Mouse (Mus musculus): ENCODE results near the gene Opcml. TPM values are rescaled to one million over a fixed set of nuclear protein-coding genes. Genes with fewer than 3 reads are reported as not detected.

Opcml gene
- polyA plus RNA-seq, 1 experiment = 1.3 TPM

DNA sequence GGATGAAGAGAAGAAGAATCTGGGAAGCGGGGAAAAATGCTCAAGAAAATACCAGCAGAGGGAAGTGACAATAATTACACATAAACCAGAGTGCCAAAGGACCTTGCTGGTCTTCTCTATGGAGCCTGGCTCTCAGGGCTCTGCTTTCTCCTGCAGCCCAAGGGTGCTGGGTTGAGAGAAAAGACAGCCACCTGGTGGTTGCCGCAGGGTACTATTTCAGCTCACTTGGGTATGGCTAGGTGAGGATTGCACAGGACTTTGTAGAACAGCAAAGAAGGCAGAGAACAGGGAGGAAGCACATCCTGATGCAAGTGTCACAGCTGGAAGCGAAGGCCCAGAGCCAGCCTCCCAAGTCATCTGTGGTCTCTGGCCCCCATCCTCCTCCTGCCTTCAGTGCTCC lies 407.1 kb downstream of the Opcml start:
- H3K4me3 ChIP-seq (replicated peaks; ENCODE audit: control insufficient read depth, low read depth, low read length) = no peak overlapping the region
- TF ChIP-seq CTCF (IDR thresholded peaks at IDR 0.05; ENCODE audit: control insufficient read depth, insufficient read depth, low read length) = no peak
- no peak for TF ChIP-seq POLR2A (IDR thresholded peaks at IDR 0.05; ENCODE audit: borderline replicate concordance, control insufficient read depth, low read depth, low read length)

DNA sequence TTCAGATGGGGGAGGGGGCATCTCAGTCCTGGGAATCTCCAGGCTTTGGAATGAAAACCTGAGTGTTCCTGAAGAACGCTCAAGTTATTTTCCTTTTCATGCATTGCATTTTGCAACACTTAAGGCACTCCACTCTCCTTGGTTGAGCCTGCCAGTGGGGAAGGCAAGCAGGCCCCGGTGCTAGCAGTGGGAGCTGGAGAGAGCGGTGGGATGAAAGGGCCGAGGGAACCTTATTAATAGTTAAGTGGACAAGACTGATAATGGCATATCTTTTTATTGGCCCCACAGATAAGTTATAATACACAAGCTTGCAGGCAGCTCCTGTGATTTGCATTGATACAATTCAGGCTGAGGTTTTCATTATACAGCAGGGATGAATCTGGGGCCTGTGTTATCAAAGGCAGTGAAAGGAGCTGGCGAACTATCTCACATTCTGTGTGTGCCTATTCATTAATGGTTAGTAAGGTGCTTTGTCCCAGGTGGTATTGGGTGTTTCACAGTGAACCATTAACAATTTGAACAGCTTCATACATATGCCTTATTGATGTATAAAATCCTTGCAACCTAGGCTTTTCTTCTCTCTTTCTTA lies 407.6 kb downstream of the Opcml start:
- Histone ChIP-seq H3K4me1 (ENCODE audit: control insufficient read depth, insufficient read depth, low read length) (no peaks in the 10 kb centered on the region), H3K27ac (ENCODE audit: control insufficient read depth, insufficient read depth, low read depth, low read length, poor library complexity) (no peak overlapping the region), H3K4me3 (replicated peaks; ENCODE audit: control insufficient read depth, low read depth, low read length) (no peak overlapping the region)
- TF ChIP-seq CTCF (IDR thresholded peaks at IDR 0.05; ENCODE audit: control insufficient read depth, insufficient read depth, low read length) = no peak
- TF ChIP-seq POLR2A (IDR thresholded peaks at IDR 0.05; ENCODE audit: borderline replicate concordance, control insufficient read depth, low read depth, low read length) = no peak
- 70% methylated on average over 5 of the region's 5 CpGs for WGBS

More for the DNA sequence above, 407.1 kb downstream of the Opcml start:
- 42% methylated on average over 3 of the region's 3 CpGs for WGBS
- H3K4me1 ChIP-seq (ENCODE audit: control insufficient read depth, insufficient read depth, low read length) = no peaks in the 10 kb centered on the region
- H3K27ac ChIP-seq (ENCODE audit: control insufficient read depth, insufficient read depth, low read depth, low read length, poor library complexity) = no peak overlapping the region

DNA sequence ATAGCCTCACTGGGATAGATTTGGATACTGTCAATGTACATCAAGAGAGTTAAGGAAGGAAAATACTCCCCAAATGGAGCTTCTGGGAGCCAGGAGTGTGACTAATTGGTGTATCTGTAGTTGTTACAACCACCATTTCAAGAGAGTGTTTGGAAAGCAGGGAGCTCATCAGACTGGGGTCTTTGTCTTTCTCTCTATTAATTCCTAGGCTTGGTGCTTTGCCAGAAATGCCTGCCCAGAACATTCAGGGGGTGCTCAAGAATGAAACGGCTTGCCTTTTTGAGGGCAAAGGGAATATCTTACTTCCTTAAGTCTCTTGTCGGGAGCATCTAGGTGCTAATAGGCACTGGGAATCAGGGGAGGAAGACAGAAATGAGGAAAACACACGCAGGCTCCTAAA lies 416.9 kb downstream of the Opcml start:
- 79% methylated on average over 3 of the region's 3 CpGs for WGBS
- Histone ChIP-seq H3K27ac (ENCODE audit: control insufficient read depth, insufficient read depth, low read depth, low read length, poor library complexity) (no peak overlapping the region), H3K4me1 (ENCODE audit: control insufficient read depth, insufficient read depth, low read length) (no peaks in the 10 kb centered on the region), H3K4me3 (replicated peaks; ENCODE audit: control insufficient read depth, low read depth, low read length) (no peak overlapping the region)
- TF ChIP-seq CTCF (IDR thresholded peaks at IDR 0.05; ENCODE audit: control insufficient read depth, insufficient read depth, low read length) (no peak), POLR2A (IDR thresholded peaks at IDR 0.05; ENCODE audit: borderline replicate concordance, control insufficient read depth, low read depth, low read length) (no peak)

DNA sequence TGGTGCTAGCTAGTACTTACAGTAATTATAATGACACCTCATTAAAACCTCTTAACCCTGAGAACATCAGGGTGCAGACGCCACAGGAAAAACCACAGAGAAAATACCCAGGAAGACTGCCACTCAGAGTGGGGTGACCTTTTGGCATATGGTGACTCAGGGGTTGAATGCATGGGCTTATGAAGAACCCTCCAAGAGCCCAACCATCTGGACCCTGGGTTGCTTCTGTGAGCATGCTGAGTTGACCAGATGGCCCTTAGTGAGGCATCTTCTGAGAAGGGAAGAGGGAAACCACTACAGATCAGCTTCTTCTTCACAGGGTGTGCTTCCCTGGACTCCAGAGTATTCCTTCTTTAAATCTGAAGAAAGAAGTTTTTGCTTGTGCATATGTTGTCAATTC lies 418.1 kb downstream of the Opcml start:
- no peak overlapping the region for H3K27ac ChIP-seq (ENCODE audit: control insufficient read depth, insufficient read depth, low read depth, low read length, poor library complexity)
- no peak overlapping the region for H3K4me3 ChIP-seq (replicated peaks; ENCODE audit: control insufficient read depth, low read depth, low read length)
- TF ChIP-seq POLR2A (IDR thresholded peaks at IDR 0.05; ENCODE audit: borderline replicate concordance, control insufficient read depth, low read depth, low read length) = no peak
- TF ChIP-seq CTCF (IDR thresholded peaks at IDR 0.05; ENCODE audit: control insufficient read depth, insufficient read depth, low read length) = no peak
- no peaks in the 10 kb centered on the region for H3K4me1 ChIP-seq (ENCODE audit: control insufficient read depth, insufficient read depth, low read length)
- 77% methylated on average over 1 of the region's 1 CpGs for WGBS

DNA sequence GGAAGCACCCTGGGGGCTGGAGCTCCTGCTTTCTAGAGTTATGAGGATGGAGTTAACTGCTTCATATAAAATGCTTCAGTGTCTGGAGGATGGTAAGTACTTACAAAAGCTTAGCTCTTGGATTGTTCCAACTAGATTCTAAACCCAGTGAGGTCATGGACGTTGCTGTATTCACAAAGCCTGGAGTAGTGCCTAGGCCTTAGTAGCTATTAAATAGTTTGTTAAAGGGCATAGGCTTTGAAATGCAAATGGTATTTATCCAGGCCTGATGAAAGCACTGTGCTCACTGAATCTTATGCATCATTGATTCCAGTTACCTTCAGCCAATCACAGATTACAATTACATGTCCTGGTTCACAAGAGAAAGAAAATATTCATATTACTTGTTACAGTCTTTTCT lies 421.3 kb downstream of the Opcml start:
- 64% methylated on average over 1 of the region's 1 CpGs for WGBS
- no peaks in the 10 kb centered on the region for H3K4me1 ChIP-seq (ENCODE audit: control insufficient read depth, insufficient read depth, low read length)
- no peak overlapping the region for H3K27ac ChIP-seq (ENCODE audit: control insufficient read depth, insufficient read depth, low read depth, low read length, poor library complexity)
- H3K4me3 ChIP-seq (replicated peaks; ENCODE audit: control insufficient read depth, low read depth, low read length) = no peak overlapping the region
- TF ChIP-seq CTCF (IDR thresholded peaks at IDR 0.05; ENCODE audit: control insufficient read depth, insufficient read depth, low read length) = no peak
- TF ChIP-seq POLR2A (IDR thresholded peaks at IDR 0.05; ENCODE audit: borderline replicate concordance, control insufficient read depth, low read depth, low read length) = no peak

DNA sequence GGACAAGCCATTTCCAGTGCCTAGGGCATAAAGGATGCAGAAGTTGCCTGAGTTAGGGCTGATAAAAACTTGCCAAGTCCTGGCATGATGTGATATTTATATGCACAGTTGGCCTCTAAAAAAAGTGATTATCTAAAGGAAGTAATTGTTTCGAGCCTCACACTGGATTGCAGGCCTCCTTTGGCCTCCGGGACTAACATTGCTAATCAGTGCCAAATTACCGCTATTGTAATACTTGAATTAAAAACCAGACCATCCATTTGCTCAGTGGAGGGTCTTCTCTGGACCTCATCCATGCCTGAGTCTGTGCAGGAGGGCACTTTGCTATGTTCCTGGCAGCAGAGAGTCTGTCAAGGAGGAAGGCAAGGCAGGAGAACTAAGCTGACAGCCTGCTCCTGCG lies 423.3 kb downstream of the Opcml start:
- TF ChIP-seq CTCF (IDR thresholded peaks at IDR 0.05; ENCODE audit: control insufficient read depth, insufficient read depth, low read length) = no peak
- no peak for TF ChIP-seq POLR2A (IDR thresholded peaks at IDR 0.05; ENCODE audit: borderline replicate concordance, control insufficient read depth, low read depth, low read length)
- 66% methylated on average over 4 of the region's 4 CpGs for WGBS
- no peak overlapping the region for H3K4me3 ChIP-seq (replicated peaks; ENCODE audit: control insufficient read depth, low read depth, low read length)

DNA sequence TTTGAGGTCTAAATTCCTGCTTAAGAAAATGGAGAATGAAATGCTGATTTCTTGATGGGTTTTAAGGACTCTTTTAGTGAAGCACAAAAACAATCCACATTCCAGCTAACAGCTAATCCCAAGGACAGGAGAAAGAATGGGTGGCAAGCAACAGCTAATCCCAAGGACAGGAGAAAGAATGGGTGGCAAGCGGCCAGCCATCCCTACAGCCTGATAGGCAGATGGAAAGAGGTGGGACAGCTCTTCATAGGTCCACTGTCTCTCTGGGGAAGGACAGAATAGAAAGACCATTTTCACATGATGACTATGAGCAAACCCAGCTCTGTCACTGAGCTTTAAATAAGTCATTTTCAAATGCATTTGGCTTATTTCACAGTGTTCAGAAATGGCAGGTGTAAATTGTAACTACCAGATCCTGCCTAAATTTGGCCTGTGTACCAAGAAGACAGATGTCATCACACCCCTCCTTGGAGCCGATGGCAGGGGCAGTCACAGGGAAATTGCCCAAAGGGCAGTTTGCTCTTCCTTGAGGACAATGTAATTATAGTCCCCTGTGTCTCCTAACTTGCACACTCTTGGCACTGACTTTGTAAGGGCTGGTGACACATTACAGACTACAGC lies 427.6 kb downstream of the Opcml start:
- WGBS = 74% methylated on average over 2 of the region's 2 CpGs
- Histone ChIP-seq H3K27ac (ENCODE audit: control insufficient read depth, insufficient read depth, low read depth, low read length, poor library complexity) (no peak overlapping the region), H3K4me3 (replicated peaks; ENCODE audit: control insufficient read depth, low read depth, low read length) (no peak overlapping the region), H3K4me1 (ENCODE audit: control insufficient read depth, insufficient read depth, low read length) (no peaks in the 10 kb centered on the region)
- TF ChIP-seq CTCF (IDR thresholded peaks at IDR 0.05; ENCODE audit: control insufficient read depth, insufficient read depth, low read length) (no peak), POLR2A (IDR thresholded peaks at IDR 0.05; ENCODE audit: borderline replicate concordance, control insufficient read depth, low read depth, low read length) (no peak)

More for the DNA sequence above, 423.3 kb downstream of the Opcml start:
- H3K4me1 ChIP-seq (ENCODE audit: control insufficient read depth, insufficient read depth, low read length) = no peaks in the 10 kb centered on the region
- no peak overlapping the region for H3K27ac ChIP-seq (ENCODE audit: control insufficient read depth, insufficient read depth, low read depth, low read length, poor library complexity)

DNA sequence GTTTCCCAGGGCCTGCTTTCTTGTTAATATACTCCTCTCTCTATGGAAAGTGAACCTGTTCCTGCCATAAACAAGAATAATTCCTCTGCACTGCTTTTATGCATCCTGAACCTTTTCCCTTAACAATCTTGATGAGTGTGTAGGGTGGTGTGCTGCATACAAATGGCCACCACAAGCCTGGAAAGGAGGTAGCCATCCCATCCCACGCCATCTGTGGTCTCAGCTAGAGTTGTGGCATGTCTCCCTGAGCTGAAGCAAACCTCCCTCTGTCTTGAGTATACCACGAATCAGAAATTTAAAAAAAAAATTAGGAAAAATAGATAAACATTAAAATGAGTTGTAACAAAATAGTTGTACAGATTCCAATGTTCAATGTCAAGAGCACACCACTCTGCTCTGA lies 432.2 kb downstream of the Opcml start:
- H3K4me3 ChIP-seq (replicated peaks; ENCODE audit: control insufficient read depth, low read depth, low read length) = no peak overlapping the region
- TF ChIP-seq CTCF (IDR thresholded peaks at IDR 0.05; ENCODE audit: control insufficient read depth, insufficient read depth, low read length) (no peak), POLR2A (IDR thresholded peaks at IDR 0.05; ENCODE audit: borderline replicate concordance, control insufficient read depth, low read depth, low read length) (no peak)
- no peak overlapping the region for H3K27ac ChIP-seq (ENCODE audit: control insufficient read depth, insufficient read depth, low read depth, low read length, poor library complexity)
- WGBS = 38% methylated on average over 2 of the region's 2 CpGs
- no peaks in the 10 kb centered on the region for H3K4me1 ChIP-seq (ENCODE audit: control insufficient read depth, insufficient read depth, low read length)
